Mouse (Mus musculus) urinary bladder, adult 2 months (tissue): ENCODE data around the gene Magi2. TPM values are rescaled to one million over a fixed set of nuclear protein-coding genes. Genes with fewer than 3 reads are reported as not detected.
"Not testable (repeated sequence)": the region's sequence is repeated elsewhere in the genome, so short reads cannot be mapped to it uniquely, and the experiment has no call there.

Experiments used
- DNase-seq: peaks from one replicate; pipeline ENCODE4 v3.0.0; 2022; ENCODE audit warnings: low spot score
- polyA plus RNA-seq: library from polyadenylated mRNA; depleted of rRNA; stranded (reverse); fragments of >200 nt; gene quantifications from 2 replicates; pipeline ENCODE4 v1.2.3, GENCODE M21; 2012

Gene Magi2
- polyA plus RNA-seq, 1 experiment: 1.8 TPM

GRCm38 (mm10) chr5:20703971-20704575 lies 1477.2 kb downstream of the Magi2 start:
- no peak for DNase-seq

DNA sequence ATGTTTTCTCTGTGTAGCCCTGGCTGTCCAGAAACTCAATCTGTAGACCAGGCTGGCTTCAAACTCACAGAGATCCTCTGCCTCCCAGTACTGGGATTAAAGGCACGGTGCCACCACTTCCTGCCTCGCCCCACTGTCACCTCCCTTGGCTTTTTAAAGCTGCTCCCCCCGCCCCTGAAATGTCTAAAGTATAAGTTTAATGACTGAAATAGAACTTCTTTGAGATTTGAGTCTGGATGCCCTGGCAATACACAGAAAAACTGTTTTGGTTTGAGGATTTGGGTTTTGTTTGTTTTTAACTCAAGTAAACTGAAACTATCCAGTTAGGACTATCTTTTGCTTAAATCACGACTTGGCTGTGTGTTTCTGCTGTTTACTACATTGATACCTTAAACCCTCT lies 1478.0 kb downstream of the Magi2 start:
- DNase-seq: no peak

DNA sequence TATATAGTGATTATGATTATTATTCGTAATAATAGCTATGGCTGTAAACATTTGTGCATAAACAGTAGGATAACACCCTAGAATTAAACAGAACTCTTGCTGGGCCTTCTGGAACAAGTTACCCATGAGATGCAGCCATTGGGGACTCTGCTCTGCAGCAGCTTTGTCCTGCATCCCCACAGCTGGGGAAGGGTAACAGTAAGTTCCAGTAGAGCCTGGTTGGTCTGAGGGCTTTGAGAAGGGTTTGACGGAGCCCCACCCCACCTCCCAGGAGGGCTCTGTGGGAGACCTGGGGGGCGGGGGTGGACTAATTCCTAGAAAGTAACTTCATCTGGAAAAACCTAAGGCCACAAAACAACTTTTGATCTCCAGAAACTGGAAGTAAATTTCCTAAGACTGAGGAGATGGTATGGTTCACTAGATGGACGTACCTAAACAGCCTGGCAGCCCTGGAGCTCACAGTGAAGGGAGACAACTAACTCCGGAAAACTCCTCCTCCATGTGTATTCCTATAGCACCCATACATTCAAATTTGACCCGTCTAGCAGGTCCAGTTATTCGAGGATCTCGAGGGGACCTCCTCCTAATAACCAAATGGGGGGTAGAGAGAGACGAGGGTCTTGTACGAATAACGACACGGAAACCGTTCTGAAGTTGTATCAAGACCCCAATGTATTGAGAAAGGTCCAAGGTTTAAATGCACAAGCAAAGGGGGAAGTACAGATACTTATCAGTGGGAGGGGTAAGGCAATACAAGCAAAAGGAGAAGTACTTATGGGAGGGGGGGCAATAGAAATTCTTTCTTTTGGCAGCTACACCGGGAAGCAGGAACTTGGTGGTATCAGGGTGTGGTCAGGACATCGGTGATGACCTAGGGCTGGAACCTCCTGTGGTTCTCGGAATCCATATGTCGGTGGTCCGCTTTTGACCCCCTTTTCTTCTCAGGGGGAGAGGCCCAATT lies 1479.8 kb downstream of the Magi2 start:
- not testable (repeated sequence) for DNase-seq

- not testable (repeated sequence) for DNase-seq
These were observed 1484.0 kb downstream of the Magi2 start for GRCm38 (mm10) chr5:20710845-20711244.

GRCm38 (mm10) chr5:20714619-20715018 lies 1487.8 kb downstream of the Magi2 start:
- not testable (repeated sequence) for DNase-seq

- DNase-seq: not testable (repeated sequence)
These were observed 1489.1 kb downstream of the Magi2 start for GRCm38 (mm10) chr5:20715980-20716379.

DNA sequence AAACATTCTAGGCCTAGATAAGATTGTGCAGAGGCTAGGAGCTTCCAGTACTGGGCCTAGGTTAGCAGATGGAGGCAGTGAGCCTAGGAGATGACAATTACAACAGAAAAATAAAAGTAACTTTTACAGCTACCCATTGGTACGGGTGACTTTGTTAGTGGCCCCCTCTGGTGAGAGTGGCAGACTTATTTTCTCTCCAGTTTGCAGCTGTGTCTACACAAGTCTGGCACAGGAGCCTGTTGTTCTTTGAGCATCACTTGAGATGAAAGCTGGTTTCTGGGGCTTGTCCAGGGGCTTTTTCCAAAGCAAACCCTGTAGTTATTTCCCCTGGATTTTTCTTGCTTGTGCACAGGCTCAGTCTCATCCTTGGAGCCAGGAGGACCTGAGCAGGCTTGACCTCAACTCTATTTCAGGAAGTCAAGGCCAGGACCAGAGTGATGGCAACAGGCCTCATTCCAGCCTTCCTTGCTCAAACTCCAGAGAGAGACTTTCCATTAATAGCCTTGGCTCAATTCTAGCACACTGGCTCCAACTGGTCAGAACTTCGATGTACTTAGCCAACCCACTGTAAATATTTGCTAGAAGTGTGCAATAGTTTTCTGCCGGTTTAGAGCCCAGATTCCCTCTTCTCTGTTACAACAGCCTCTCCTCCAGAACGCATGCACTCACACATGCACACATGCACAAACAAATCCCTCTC lies 1493.5 kb downstream of the Magi2 start:
- DNase-seq: no peak

GRCm38 (mm10) chr5:20723226-20723625 lies 1496.4 kb downstream of the Magi2 start:
- DNase-seq: not testable (repeated sequence)

DNA sequence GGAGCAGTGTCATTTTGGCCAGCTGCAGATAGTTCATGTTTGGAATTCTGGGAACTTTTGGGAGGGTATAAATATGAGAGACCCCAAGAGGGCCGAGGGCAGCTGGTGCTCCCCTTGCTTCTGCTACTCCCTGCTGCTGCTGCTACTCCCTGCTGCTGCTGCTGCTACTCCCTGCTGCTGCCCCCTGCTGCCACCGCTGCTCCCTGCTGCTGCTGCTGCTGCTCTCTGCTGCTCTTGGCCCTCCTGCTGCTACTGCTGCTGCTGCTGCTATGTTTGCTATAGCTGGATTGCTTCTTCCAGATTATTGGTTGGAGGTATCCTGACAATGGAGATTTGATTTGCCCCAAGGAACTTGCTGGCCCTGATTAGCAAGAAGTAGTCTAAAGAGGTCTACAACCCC lies 1512.0 kb downstream of the Magi2 start:
- DNase-seq: no peak

DNA sequence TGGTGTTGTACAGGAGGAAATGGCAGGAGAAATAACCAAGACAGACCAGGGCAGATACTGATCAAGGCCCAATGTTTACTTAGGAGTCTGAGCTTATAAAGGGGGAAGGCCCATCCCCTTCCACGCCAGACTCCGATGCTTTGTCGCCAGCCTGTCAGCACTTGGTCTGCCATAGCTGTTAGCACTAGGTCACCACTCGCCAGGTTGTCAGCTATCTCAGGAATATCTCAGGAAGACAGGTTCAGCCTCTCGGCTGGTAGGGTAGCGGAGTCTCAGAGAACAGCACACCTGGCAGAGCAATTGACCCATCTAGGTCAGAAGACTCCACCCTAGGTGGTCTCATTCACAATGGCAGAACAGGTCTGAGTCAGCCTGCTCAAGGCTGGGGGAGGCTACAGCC lies 1514.4 kb downstream of the Magi2 start:
- no peak for DNase-seq

- DNase-seq: no peak
These were observed 1515.1 kb downstream of the Magi2 start for GRCm38 (mm10) chr5:20741936-20742335.

DNA sequence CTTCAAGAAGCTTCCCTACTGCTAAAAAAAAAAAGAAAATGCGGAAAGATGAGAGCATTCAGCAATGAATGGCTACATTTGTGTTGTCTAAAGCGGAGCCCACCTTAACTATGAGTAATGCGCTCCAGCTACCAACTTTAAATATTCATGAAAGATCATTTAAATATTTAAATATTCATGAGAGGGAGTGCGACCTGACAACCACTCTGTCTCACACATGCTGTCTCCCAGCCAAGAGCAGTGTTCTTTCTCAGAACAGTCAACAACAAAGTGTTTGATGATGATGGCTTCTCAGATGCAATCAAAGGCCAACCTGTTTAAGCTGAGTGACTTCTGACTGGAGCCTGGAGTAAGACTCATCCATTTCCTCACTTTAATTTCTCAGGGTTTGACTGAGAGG lies 1521.3 kb downstream of the Magi2 start:
- no peak for DNase-seq

DNA sequence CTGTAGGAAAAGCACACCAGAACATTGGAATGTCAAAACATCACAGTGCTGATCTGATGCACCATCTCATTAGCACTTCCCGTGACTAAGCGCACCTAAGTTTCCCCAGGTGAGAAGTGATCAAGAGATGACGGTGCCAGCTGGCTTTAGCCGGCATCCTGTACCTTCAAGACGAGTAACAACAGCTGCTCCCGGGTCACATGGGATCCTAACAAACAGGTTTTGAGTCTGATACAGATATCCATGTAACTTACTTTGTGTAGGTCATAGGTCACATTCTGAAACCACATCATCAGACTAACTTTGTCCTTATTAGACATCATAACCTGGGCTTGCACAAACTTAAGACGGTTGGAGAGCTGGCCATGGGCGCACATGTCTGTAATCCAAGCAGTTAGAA lies 1522.0 kb downstream of the Magi2 start:
- DNase-seq: no peak

DNA sequence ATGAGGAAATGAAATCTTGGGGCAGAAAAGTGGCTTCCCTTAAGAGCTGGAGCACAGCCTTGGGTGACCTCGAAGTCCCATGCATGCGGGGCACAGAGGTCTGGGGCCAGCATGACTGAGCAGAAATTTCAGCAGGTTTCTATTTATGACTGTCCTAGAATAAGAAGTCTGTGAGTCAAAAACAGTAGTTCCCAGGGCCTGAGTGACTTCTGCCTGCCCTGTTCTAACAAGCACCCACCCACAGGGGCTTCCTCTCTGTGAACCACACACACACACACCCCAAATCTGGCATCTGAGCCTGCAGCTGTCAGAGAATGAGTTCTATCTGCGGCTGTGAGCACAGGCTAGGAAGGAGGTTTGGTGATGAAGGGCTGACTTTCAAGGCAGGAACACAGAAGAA lies 1522.7 kb downstream of the Magi2 start:
- no peak for DNase-seq

DNA sequence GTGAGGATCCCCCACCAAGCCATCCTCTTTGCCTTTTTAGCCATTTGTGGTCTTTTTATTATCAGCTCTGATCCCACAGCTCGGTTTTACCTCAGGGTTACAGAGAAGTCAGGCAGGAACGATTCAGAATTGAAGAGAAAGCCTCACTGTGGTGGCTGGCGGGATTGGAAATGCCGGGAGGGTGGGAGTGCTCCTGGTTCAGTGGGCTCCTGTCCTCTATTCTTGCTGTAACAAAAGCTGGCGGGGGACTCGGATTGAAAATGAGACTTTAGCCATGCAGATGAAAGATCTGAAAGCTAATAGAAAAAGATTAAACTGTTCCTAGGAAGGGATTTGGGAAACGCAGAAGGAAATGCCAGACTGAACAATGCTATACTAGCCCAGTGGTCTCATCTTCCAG lies 1524.2 kb downstream of the Magi2 start:
- no peak for DNase-seq

- DNase-seq: no peak
These were observed 1524.9 kb downstream of the Magi2 start for GRCm38 (mm10) chr5:20751696-20752095.

- no peak for DNase-seq
These were observed 1526.3 kb downstream of the Magi2 start for GRCm38 (mm10) chr5:20753096-20753495.

- no peak for DNase-seq
These were observed 1527.1 kb downstream of the Magi2 start for GRCm38 (mm10) chr5:20753963-20754362.
